In genomic region chr10:63457292-63458128, GRCm38 (mm10) we compare ENCODE assay signal across 15 mouse cellular contexts. TPM values are rescaled to one million over a fixed set of nuclear protein-coding genes. Genes with fewer than 3 reads are reported as not detected.
DNase-seq lines count a peak whose midpoint lies in the region; ATAC-seq lines count a peak whose summit lies in the region.
"Had no signal": no experiment of that assay in that cellular context is flagged by ENCODE, and none has a peak within 500 bp of the region (broad histone marks: within the 10 kb centered on the region; RNA-seq: fewer than 3 reads in every experiment).

No protein-coding gene starts in this region.

- H3K27me3 ChIP-seq in liver, embryonic 13.5 days = no peaks in the 10 kb centered on the region
- H3K27me3 ChIP-seq in liver, embryonic 11.5 days (replicated peaks; ENCODE audit: control insufficient read depth, insufficient read depth, low read length) = no peaks in the 10 kb centered on the region
- no peaks in the 10 kb centered on the region for H3K27me3 ChIP-seq in heart, embryonic 16.5 days (ENCODE audit: control insufficient read depth, insufficient read depth, low read length)
- H3K27me3 ChIP-seq in neural tube, embryonic 14.5 days (ENCODE audit: control insufficient read depth, insufficient read depth, low read length) = no peaks in the 10 kb centered on the region
- H3K27me3 ChIP-seq: liver, embryonic 15.5 days; midbrain, embryonic 15.5 days had no signal

- no peak overlapping the region for H3K4me3 ChIP-seq in liver, embryonic 13.5 days (replicated peaks)
- H3K4me3 ChIP-seq in liver, embryonic 11.5 days (ENCODE audit: low read depth, low read length) = no peak overlapping the region
- H3K4me3 ChIP-seq in heart, embryonic 16.5 days (ENCODE audit: low read length) = peak overlapping the region; percentile 63
- H3K4me3 ChIP-seq in neural tube, embryonic 14.5 days (ENCODE audit: low read depth, low read length) = peak overlapping the region; percentile 1; the same call in 1 of the 2 replicates
- H3K4me3 ChIP-seq: forebrain, embryonic 10.5 days; liver, embryonic 15.5 days; midbrain, embryonic 15.5 days had no signal

- H3K27ac ChIP-seq in liver, embryonic 13.5 days = no peak overlapping the region
- no peak overlapping the region for H3K27ac ChIP-seq in liver, embryonic 11.5 days (ENCODE audit: low read depth, low read length)
- peak overlapping the region; percentile 99 for H3K27ac ChIP-seq in heart, embryonic 16.5 days (ENCODE audit: low read length)
- H3K27ac ChIP-seq in neural tube, embryonic 14.5 days (ENCODE audit: low read depth, low read length) = peak overlapping the region; percentile 67
- H3K27ac ChIP-seq: forebrain, embryonic 10.5 days; liver, embryonic 15.5 days; midbrain, embryonic 15.5 days had no signal

- H3K9me3 ChIP-seq in liver, embryonic 13.5 days (replicated peaks) = no peaks in the 10 kb centered on the region
- no peaks in the 10 kb centered on the region for H3K9me3 ChIP-seq in liver, embryonic 11.5 days (ENCODE audit: control insufficient read depth, low read length)
- no peaks in the 10 kb centered on the region for H3K9me3 ChIP-seq in heart, embryonic 16.5 days (replicated peaks; ENCODE audit: control insufficient read depth, low read length)
- H3K9me3 ChIP-seq in neural tube, embryonic 14.5 days (ENCODE audit: control insufficient read depth, low read length) = no peaks in the 10 kb centered on the region
- H3K9me3 ChIP-seq: forebrain, embryonic 10.5 days; G1E; liver, embryonic 15.5 days; midbrain, embryonic 15.5 days had no signal

- 54% methylated on average over 17 of the region's 17 CpGs for WGBS in liver, embryonic 13.5 days (ENCODE audit: insufficient replicate concordance)
- 53% methylated on average over 17 of the region's 17 CpGs for WGBS in liver, embryonic 11.5 days
- 16% methylated on average over 17 of the region's 17 CpGs for WGBS in heart, embryonic 16.5 days
- 66% methylated on average over 17 of the region's 17 CpGs for WGBS in neural tube, embryonic 14.5 days

- peak; percentile 18 to 70 for DNase-seq in adrenal gland, adult (ENCODE audit: inconsistent age in 2 of 2, low spot score in 1 of 2)
- DNase-seq in adrenal gland, postnatal 25 days = no peak
- no peak for DNase-seq in liver, embryonic 13.5 days
- no peak for DNase-seq in liver, embryonic 11.5 days (ENCODE audit: low spot score)
- DNase-seq in gastrocnemius, adult 8-10 months (ENCODE audit: low spot score in 2 of 2) = no peak
- DNase-seq in layer of hippocampus, postnatal 10 days (ENCODE audit: low spot score in 2 of 2) = no peak
- DNase-seq: cerebellum, postnatal 36 days; layer of hippocampus, postnatal 36 days had no signal

- H3K36me3 ChIP-seq in liver, embryonic 13.5 days = no peaks in the 10 kb centered on the region
- no peaks in the 10 kb centered on the region for H3K36me3 ChIP-seq in liver, embryonic 11.5 days (ENCODE audit: control insufficient read depth, insufficient read depth, low read length)
- H3K36me3 ChIP-seq in heart, embryonic 16.5 days (ENCODE audit: control insufficient read depth, insufficient read depth) = no peaks in the 10 kb centered on the region
- no peaks in the 10 kb centered on the region for H3K36me3 ChIP-seq in neural tube, embryonic 14.5 days (ENCODE audit: control insufficient read depth, insufficient read depth, low read length)
- H3K36me3 ChIP-seq: forebrain, embryonic 10.5 days; G1E; liver, embryonic 15.5 days; midbrain, embryonic 15.5 days had no signal

- no peak overlapping the region for H3K9ac ChIP-seq in liver, embryonic 13.5 days
- H3K9ac ChIP-seq in liver, embryonic 11.5 days (ENCODE audit: low read depth, low read length) = no peak overlapping the region
- H3K9ac ChIP-seq in heart, embryonic 16.5 days (ENCODE audit: low read length) = peak overlapping the region; percentile 79
- H3K9ac ChIP-seq in neural tube, embryonic 14.5 days (replicated peaks; ENCODE audit: low read depth, low read length) = no peak overlapping the region
- H3K9ac ChIP-seq: liver, embryonic 15.5 days; midbrain, embryonic 15.5 days had no signal

- no peak for ATAC-seq in liver, embryonic 13.5 days (ENCODE audit: low read depth)
- no peak for ATAC-seq in liver, embryonic 11.5 days (replicated peaks; ENCODE audit: low FRiP score)
- ATAC-seq in heart, embryonic 16.5 days (replicated peaks; ENCODE audit: extremely low read depth, insufficient read depth, low FRiP score) = peak; percentile 88
- ATAC-seq in neural tube, embryonic 14.5 days (ENCODE audit: low read depth) = no peak
- ATAC-seq: midbrain, embryonic 15.5 days had no signal

- no peaks in the 10 kb centered on the region for H3K4me1 ChIP-seq in liver, embryonic 13.5 days (replicated peaks)
- no peaks in the 10 kb centered on the region for H3K4me1 ChIP-seq in liver, embryonic 11.5 days (replicated peaks; ENCODE audit: control insufficient read depth, insufficient read depth, low read length)
- peaks cover 25% of the 10 kb centered on the region for H3K4me1 ChIP-seq in heart, embryonic 16.5 days (ENCODE audit: control insufficient read depth, insufficient read depth, low read length)
- H3K4me1 ChIP-seq in neural tube, embryonic 14.5 days (ENCODE audit: control insufficient read depth, insufficient read depth, low read length) = 0 out of 2 replicates have a peak, but pooled peaks cover 3% of the 10 kb centered on the region
- H3K4me1 ChIP-seq: liver, embryonic 15.5 days; midbrain, embryonic 15.5 days had no signal

- peak overlapping the region; percentile 16; the same call in 1 of the 2 replicates for H3K4me2 ChIP-seq in liver, embryonic 13.5 days
- H3K4me2 ChIP-seq in liver, embryonic 11.5 days = no peak overlapping the region
- H3K4me2 ChIP-seq in heart, embryonic 16.5 days (ENCODE audit: low read depth, low read length) = peak overlapping the region; percentile 67
- peak overlapping the region; percentile 18; the same call in 1 of the 2 replicates for H3K4me2 ChIP-seq in neural tube, embryonic 14.5 days (ENCODE audit: low read depth, low read length)
- H3K4me2 ChIP-seq: liver, embryonic 15.5 days; midbrain, embryonic 15.5 days had no signal

RNA-seq across cellular contexts. Expression of gene Ctnna3, which starts 27.6 kb away (rescaled TPM):
- total RNA-seq in adrenal gland, postnatal 25 days (2021) = 0.71 and 1.2 TPM in 2 replicates
- 0.05 and 0.13 TPM in 2 replicates for polyA plus RNA-seq in liver, embryonic 13.5 days (2015; fragmentation: Nextera tagmentation; extraction: Ambion mirVana)
- 0.30 and 0.40 TPM in 2 replicates for polyA plus RNA-seq in liver, embryonic 11.5 days (2014; fragmentation: Nextera tagmentation; extraction: Ambion mirVana)
- polyA plus RNA-seq in heart, embryonic 16.5 days (2015; fragmentation: Nextera tagmentation; extraction: Ambion mirVana) = 27.6 and 29.1 TPM in 2 replicates
- 10.8 and 16.5 TPM in 2 replicates for polyA plus RNA-seq in neural tube, embryonic 14.5 days (2014; fragmentation: Nextera tagmentation; extraction: Ambion mirVana)
- 10 to 100 TPM; 21.3 to 31.5 (median 25.8) TPM for total RNA-seq in gastrocnemius, adult 8-10 months (2022)
- 1 to 10 TPM; 1.0 to 1.5 TPM for total RNA-seq in layer of hippocampus, postnatal 10 days (2021)
- total RNA-seq: G1E; hematopoietic stem cell, adult 5-6 weeks had no signal
- polyA plus RNA-seq: G1E had no signal

RNA-seq across cellular contexts. Expression of gene Gm7075, which starts 35.9 kb away (rescaled TPM):
- total RNA-seq in adrenal gland, postnatal 25 days (2021) = not detected in 2 replicates
- not detected in 2 replicates for polyA plus RNA-seq in liver, embryonic 13.5 days (2015; fragmentation: Nextera tagmentation; extraction: Ambion mirVana)
- not detected in 2 replicates for polyA plus RNA-seq in liver, embryonic 11.5 days (2014; fragmentation: Nextera tagmentation; extraction: Ambion mirVana)
- polyA plus RNA-seq in heart, embryonic 16.5 days (2015; fragmentation: Nextera tagmentation; extraction: Ambion mirVana) = not detected in 2 replicates
- not detected in 2 replicates for polyA plus RNA-seq in neural tube, embryonic 14.5 days (2014; fragmentation: Nextera tagmentation; extraction: Ambion mirVana)
- not detected for total RNA-seq in gastrocnemius, adult 8-10 months (2022)
- total RNA-seq in layer of hippocampus, postnatal 10 days (2021) = not detected
- total RNA-seq: G1E; hematopoietic stem cell, adult 5-6 weeks; layer of hippocampus, postnatal 36 days had no signal
- polyA plus RNA-seq: forebrain, embryonic 10.5 days; G1E; liver, embryonic 15.5 days; midbrain, embryonic 15.5 days had no signal

Comparison
In these comparisons a context has a peak if more than half of its experiments do, and no peak if none do; other contexts are left out.
1. DNase-seq: peak in adrenal gland, adult (2 of 2); none in adrenal gland, postnatal 25 days (single experiment), liver, embryonic 13.5 days (single experiment), liver, embryonic 11.5 days (single experiment), gastrocnemius, adult 8-10 months (0 of 2) and layer of hippocampus, postnatal 10 days (0 of 2).
2. H3K27ac ChIP-seq: peak in heart, embryonic 16.5 days (single experiment) and neural tube, embryonic 14.5 days (single experiment); none in liver, embryonic 13.5 days (single experiment) and liver, embryonic 11.5 days (single experiment).
3. H3K4me3 ChIP-seq: peak in heart, embryonic 16.5 days (single experiment) and neural tube, embryonic 14.5 days (single experiment); none in liver, embryonic 13.5 days (single experiment) and liver, embryonic 11.5 days (single experiment).